ENCODE assay signal across 13 mouse cellular contexts in the genomic region with DNA sequence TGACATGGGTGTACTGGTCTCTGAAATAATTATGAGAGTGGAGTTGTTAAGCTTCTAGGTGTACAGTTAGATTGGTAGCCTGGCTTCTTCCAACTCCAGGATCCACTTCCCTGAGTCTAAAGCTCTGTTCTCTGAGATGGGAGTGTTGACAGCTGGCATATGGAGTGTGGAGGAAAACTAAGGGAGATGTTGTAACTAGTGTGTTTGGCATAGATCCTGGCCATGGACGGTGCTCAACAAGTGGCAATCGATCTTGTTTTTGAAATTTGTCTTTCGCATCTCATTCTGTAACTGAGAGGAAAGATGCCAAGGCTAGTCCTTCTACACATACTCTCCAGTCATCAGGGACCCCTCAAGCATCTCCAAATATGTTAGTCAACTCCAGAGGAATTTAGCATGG.
DNase-seq lines count a peak whose midpoint lies in the region; ATAC-seq lines count a peak whose summit lies in the region.
"Had no signal": no experiment of that assay in that cellular context is flagged by ENCODE, and none has a peak within 500 bp of the region (broad histone marks: within the 10 kb centered on the region; RNA-seq: fewer than 3 reads in every experiment).

No protein-coding gene starts in this region.

- no peaks in the 10 kb centered on the region for H3K27me3 ChIP-seq in heart, embryonic 11.5 days (ENCODE audit: control insufficient read depth, insufficient read depth, low read length)
- no peaks in the 10 kb centered on the region for H3K27me3 ChIP-seq in lung, embryonic 16.5 days (ENCODE audit: control insufficient read depth, insufficient read depth, low read depth, low read length)
- H3K27me3 ChIP-seq: embryonic facial prominence, embryonic 13.5 days; intestine, embryonic 15.5 days; liver, embryonic 13.5 days had no signal

- ATAC-seq in heart, embryonic 11.5 days (replicated peaks; ENCODE audit: insufficient number of reproducible peaks, low FRiP score, low TSS enrichment), result no peak
- ATAC-seq in lung, embryonic 16.5 days (ENCODE audit: low read depth), result peak; percentile 51; the same call in 1 of the 2 replicates
- ATAC-seq: intestine, embryonic 15.5 days had no signal

- no peak overlapping the region for H3K4me3 ChIP-seq in heart, embryonic 11.5 days (ENCODE audit: low read depth, low read length)
- no peak overlapping the region for H3K4me3 ChIP-seq in lung, embryonic 16.5 days (ENCODE audit: low read length)
- H3K4me3 ChIP-seq: embryonic facial prominence, embryonic 13.5 days; intestine, embryonic 15.5 days; liver, embryonic 13.5 days had no signal

- no peak overlapping the region for H3K9ac ChIP-seq in heart, embryonic 11.5 days (ENCODE audit: low read depth, low read length)
- H3K9ac ChIP-seq in lung, embryonic 16.5 days (ENCODE audit: low read length), result no peak overlapping the region
- H3K9ac ChIP-seq: embryonic facial prominence, embryonic 13.5 days; intestine, embryonic 15.5 days; liver, embryonic 13.5 days had no signal

- H3K4me2 ChIP-seq in heart, embryonic 11.5 days, result no peak overlapping the region
- H3K4me2 ChIP-seq in lung, embryonic 16.5 days (ENCODE audit: low read depth, low read length), result no peak overlapping the region
- H3K4me2 ChIP-seq: embryonic facial prominence, embryonic 13.5 days; intestine, embryonic 15.5 days; liver, embryonic 13.5 days had no signal

- H3K4me1 ChIP-seq in heart, embryonic 11.5 days (ENCODE audit: control insufficient read depth, insufficient read depth, low read length), result no peaks in the 10 kb centered on the region
- no peaks in the 10 kb centered on the region; the same call in 1 of the 2 replicates for H3K4me1 ChIP-seq in lung, embryonic 16.5 days (replicated peaks; ENCODE audit: control insufficient read depth, insufficient read depth, low read length)
- H3K4me1 ChIP-seq: embryonic facial prominence, embryonic 13.5 days; intestine, embryonic 15.5 days; liver, embryonic 13.5 days had no signal

- peak; percentile 95 for DNase-seq in heart, adult 11 months
- peak; percentile 95 for DNase-seq in NIH3T3 (ENCODE audit: low read depth)
- peak; percentile 73 for DNase-seq in fibroblast of lung, adult 2 months (ENCODE audit: low read depth)
- DNase-seq in left cerebral cortex, adult 9 months (ENCODE audit: low spot score in 2 of 2), result no peak
- no peak for DNase-seq in urinary bladder, postnatal 4 days (ENCODE audit: low spot score in 2 of 2)
- DNase-seq: cerebellum, postnatal 36 days; kidney, postnatal 4 days; liver, embryonic 13.5 days; thymus, postnatal 36 days had no signal

- H3K27ac ChIP-seq in heart, embryonic 11.5 days (ENCODE audit: low read depth, low read length), result no peak overlapping the region
- no peak overlapping the region for H3K27ac ChIP-seq in lung, embryonic 16.5 days (ENCODE audit: low read length)
- H3K27ac ChIP-seq: embryonic facial prominence, embryonic 13.5 days; intestine, embryonic 15.5 days; liver, embryonic 13.5 days had no signal

- H3K36me3 ChIP-seq in heart, embryonic 11.5 days (ENCODE audit: control insufficient read depth, insufficient read depth, low read length), result no peaks in the 10 kb centered on the region
- no peaks in the 10 kb centered on the region for H3K36me3 ChIP-seq in lung, embryonic 16.5 days (ENCODE audit: control insufficient read depth, insufficient read depth, low read length)
- H3K36me3 ChIP-seq: embryonic facial prominence, embryonic 13.5 days; intestine, embryonic 15.5 days; liver, embryonic 13.5 days had no signal

- no peaks in the 10 kb centered on the region for H3K9me3 ChIP-seq in heart, embryonic 11.5 days (replicated peaks; ENCODE audit: control insufficient read depth, low read length)
- H3K9me3 ChIP-seq in lung, embryonic 16.5 days (ENCODE audit: control insufficient read depth, low read length), result no peaks in the 10 kb centered on the region
- H3K9me3 ChIP-seq: intestine, embryonic 15.5 days; liver, embryonic 13.5 days had no signal

- WGBS in heart, embryonic 11.5 days (ENCODE audit: insufficient replicate concordance), result 89% methylated on average over 3 of the region's 3 CpGs
- WGBS in lung, embryonic 16.5 days, result 56% methylated on average over 3 of the region's 3 CpGs

Comparison
In these comparisons a context has a peak if more than half of its experiments do, and no peak if none do; other contexts are left out.
1. DNase-seq: peak in heart, adult 11 months (single experiment), NIH3T3 (single experiment) and fibroblast of lung, adult 2 months (single experiment); none in left cerebral cortex, adult 9 months (0 of 2) and urinary bladder, postnatal 4 days (0 of 2).